Mouse (Mus musculus): ENCODE data around the gene Nars2. TPM values are rescaled to one million over a fixed set of nuclear protein-coding genes. Genes with fewer than 3 reads are reported as not detected.

Gene Nars2
- total RNA-seq, 2 experiments from 2014 or later, result 2.6 to 4.0 TPM

GRCm38 (mm10) chr7:96970359-96970758 lies 19.1 kb downstream of the Nars2 start:
- peak; percentile 86 for ATAC-seq (ENCODE audit: poor library complexity, severe bottlenecking)

GRCm38 (mm10) chr7:96971027-96971996 lies 20.0 kb downstream of the Nars2 start:
- ATAC-seq (ENCODE audit: poor library complexity, severe bottlenecking), result peak; percentile 44; the same call in 1 of the 2 replicates

GRCm38 (mm10) chr7:96972138-96972904 lies 21.0 kb downstream of the Nars2 start:
- ATAC-seq (ENCODE audit: poor library complexity, severe bottlenecking), result 0 out of 2 replicates have a peak, but pooled peaks have one; percentile 15

- ATAC-seq (ENCODE audit: poor library complexity, severe bottlenecking), result peak; percentile 50; the same call in 1 of the 2 replicates
These were observed 24.6 kb downstream of the Nars2 start for GRCm38 (mm10) chr7:96975914-96976313.

GRCm38 (mm10) chr7:96977209-96977608 lies 25.9 kb downstream of the Nars2 start:
- ATAC-seq (ENCODE audit: poor library complexity, severe bottlenecking), result no peak

GRCm38 (mm10) chr7:96981366-96981765 lies 30.1 kb downstream of the Nars2 start:
- no peak for ATAC-seq (ENCODE audit: poor library complexity, severe bottlenecking)

GRCm38 (mm10) chr7:96983660-96984347 lies 32.5 kb downstream of the Nars2 start:
- ATAC-seq (ENCODE audit: poor library complexity, severe bottlenecking), result no peak

- no peak for ATAC-seq (ENCODE audit: poor library complexity, severe bottlenecking)
These were observed 34.5 kb downstream of the Nars2 start for GRCm38 (mm10) chr7:96985798-96986197.

GRCm38 (mm10) chr7:96986795-96987445 lies 35.6 kb downstream of the Nars2 start:
- peak; percentile 62 for ATAC-seq (ENCODE audit: poor library complexity, severe bottlenecking)

- ATAC-seq (ENCODE audit: poor library complexity, severe bottlenecking), result no peak
These were observed 36.4 kb downstream of the Nars2 start for GRCm38 (mm10) chr7:96987676-96988075.

- ATAC-seq (ENCODE audit: poor library complexity, severe bottlenecking), result no peak
These were observed 61.7 kb downstream of the Nars2 start for GRCm38 (mm10) chr7:97012956-97013355.

- ATAC-seq (ENCODE audit: poor library complexity, severe bottlenecking), result peak; percentile 92
These were observed 66.7 kb downstream of the Nars2 start for GRCm38 (mm10) chr7:97018005-97018404.

- ATAC-seq (ENCODE audit: poor library complexity, severe bottlenecking), result peak; percentile 10; the same call in 1 of the 2 replicates
These were observed 67.1 kb downstream of the Nars2 start for GRCm38 (mm10) chr7:97018418-97018817.

- ATAC-seq (ENCODE audit: poor library complexity, severe bottlenecking), result no peak
These were observed 68.0 kb downstream of the Nars2 start for GRCm38 (mm10) chr7:97019303-97019702.

- peak; percentile 90 for ATAC-seq (ENCODE audit: poor library complexity, severe bottlenecking)
These were observed 75.6 kb downstream of the Nars2 start for GRCm38 (mm10) chr7:97026772-97027358.

- peak; percentile 65 for ATAC-seq (ENCODE audit: poor library complexity, severe bottlenecking)
These were observed 77.8 kb downstream of the Nars2 start for GRCm38 (mm10) chr7:97029151-97029550.

GRCm38 (mm10) chr7:97032412-97032811 lies 81.1 kb downstream of the Nars2 start:
- ATAC-seq (ENCODE audit: poor library complexity, severe bottlenecking), result no peak

- no peak for ATAC-seq (ENCODE audit: poor library complexity, severe bottlenecking)
These were observed 88.3 kb downstream of the Nars2 start for GRCm38 (mm10) chr7:97039641-97040040.

- no peak for ATAC-seq (ENCODE audit: poor library complexity, severe bottlenecking)
These were observed 90.7 kb downstream of the Nars2 start for GRCm38 (mm10) chr7:97041868-97042449.

GRCm38 (mm10) chr7:97042981-97043380 lies 91.7 kb downstream of the Nars2 start:
- no peak for ATAC-seq (ENCODE audit: poor library complexity, severe bottlenecking)

Data from megakaryocyte, adult 5-6 weeks (primary cell).